Mouse (Mus musculus) frontal cortex, adult 2 months (tissue): ENCODE measurements at regions not wholly inside any gene's neighbourhood (a gene's known extent, or its start where the extent isn't known, plus 50 kb on each side); places are given as distances from the start of the nearest gene placed in this dataset.

Experiments used
- DNase-seq, 2 experiments: peaks; one replicate each; pipeline ENCODE4 v3.0.0; 2022; ENCODE audit warnings: low spot score in 1 of 2; ENCODE audit errors: extremely low spot score in 1 of 2

GRCm38 (mm10) chr14:24618226-24619038 is 131.5 kb downstream of the Rps24 start:
- peak in 1 of 2 experiments; percentile 42 for DNase-seq

GRCm38 (mm10) chr14:24631994-24632393 is 145.1 kb downstream of the Rps24 start:
- no peak for DNase-seq

- DNase-seq = no peak
Observed at GRCm38 (mm10) chr14:24641853-24642252, 154.9 kb downstream of the Rps24 start.

DNA sequence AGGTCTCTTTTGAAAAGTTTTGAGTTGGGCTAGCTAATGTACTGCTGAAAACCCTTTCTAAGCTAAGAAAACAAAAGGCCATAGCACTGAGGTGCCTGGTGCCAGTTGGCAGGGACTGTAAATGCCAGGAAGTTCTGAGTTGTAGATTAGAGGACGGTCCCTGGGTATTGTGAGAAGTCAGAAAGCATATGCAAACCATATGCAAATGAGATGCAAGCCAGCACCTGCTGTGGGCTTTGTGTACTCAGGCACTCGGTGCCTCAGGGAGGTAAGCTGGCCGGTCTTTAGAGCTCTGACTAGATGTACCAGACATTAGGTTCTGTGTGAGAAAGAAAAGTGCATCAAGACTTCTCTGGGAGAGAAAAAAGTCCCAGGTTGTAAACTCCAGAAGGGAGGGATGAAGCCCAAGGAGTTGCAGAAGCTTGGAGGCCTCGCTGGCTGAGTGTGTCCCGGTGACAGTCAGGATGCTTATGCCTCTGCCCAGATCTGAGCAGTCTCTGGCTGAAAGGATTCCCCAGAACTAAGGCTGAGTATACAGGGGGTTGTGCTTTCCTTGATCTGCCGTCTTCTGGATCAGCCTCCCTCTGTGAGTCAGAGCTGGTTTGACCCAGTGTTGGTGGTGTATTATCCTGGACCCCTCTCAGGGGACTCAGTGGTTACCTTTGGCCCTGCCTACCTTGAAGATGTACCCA is 157.3 kb downstream of the Rps24 start:
- DNase-seq = no peak

GRCm38 (mm10) chr14:24646239-24646848 is 159.4 kb downstream of the Rps24 start:
- peak; percentile 16 to 63 for DNase-seq

GRCm38 (mm10) chr14:24647722-24648121 is 160.8 kb downstream of the Rps24 start:
- DNase-seq = no peak

DNA sequence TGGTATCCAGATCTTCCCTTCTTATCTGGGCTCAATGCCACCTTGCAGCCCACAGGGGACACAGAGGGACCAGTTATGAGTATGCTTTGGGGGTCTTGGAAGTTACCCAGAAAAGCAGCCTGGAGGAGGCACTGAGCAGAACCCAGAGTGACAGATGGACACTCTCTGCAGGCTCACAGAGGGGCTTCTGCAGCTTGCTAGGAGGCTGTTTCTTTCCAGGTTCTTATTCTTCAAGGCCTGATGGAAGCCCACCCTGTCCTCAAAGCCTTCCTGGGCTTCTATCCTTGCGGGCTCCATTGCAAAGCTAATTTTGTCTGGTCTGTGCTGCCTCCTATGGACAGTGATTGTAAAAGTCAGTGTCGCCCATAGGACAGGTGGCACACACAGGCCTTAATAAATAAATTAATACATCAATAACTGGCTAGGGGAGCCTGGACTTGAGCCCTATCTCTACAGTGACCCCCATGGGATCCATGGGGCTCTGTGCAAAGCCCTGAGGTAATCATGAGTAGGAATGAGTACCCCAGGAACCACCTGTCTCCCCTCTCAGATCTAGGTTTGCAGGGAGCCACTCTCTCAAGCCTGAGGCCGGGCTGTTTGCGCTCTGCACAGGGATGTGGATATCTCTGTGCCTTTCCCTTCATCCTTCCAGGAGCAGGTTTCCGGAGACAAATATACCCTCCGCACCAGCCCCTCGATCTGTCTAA is 163.4 kb downstream of the Rps24 start:
- no peak for DNase-seq

GRCm38 (mm10) chr14:24650902-24651270 is 164.0 kb downstream of the Rps24 start:
- no peak for DNase-seq

DNA sequence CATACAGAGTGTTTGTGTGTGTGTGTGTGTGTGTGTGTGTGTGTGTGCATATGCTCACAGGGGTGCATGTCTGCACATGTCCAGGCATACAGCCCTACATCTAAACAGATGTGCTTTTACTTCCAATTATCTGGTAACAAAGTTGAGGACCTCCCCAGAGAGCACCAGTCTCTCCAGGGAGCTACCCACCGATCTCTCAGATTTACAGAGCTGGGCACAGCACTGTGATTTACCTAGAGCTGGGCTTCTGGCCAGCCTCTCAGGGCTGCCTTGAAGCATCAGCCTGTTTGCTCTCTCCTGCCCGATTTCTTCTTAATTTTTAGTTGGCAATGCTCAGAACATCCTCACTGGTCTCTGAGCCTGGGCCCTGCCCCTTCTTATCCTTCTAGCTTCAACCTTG is 165.7 kb downstream of the Rps24 start:
- no peak for DNase-seq

GRCm38 (mm10) chr14:24655580-24655979 is 168.7 kb downstream of the Rps24 start:
- DNase-seq = peak in 1 of 2 experiments; percentile 18

- no peak for DNase-seq
Observed at GRCm38 (mm10) chr14:24661797-24662196, 174.9 kb downstream of the Rps24 start.

DNA sequence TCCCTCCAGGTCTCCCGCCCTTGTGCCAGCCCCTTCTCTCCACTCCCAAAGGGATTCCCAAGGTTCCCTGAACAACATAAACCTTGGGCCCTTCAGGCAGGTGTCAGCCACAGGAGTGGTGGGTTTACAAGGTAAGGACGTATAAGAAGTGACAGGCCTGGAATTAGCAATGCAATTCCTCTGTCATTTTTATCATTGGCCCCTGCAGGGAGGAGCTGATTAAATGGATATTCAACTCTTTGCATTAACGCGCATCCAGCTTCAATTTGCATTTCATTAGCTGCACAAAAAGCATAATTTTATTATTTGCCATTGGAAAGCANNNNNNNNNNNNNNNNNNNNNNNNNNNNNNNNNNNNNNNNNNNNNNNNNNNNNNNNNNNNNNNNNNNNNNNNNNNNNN is 178.3 kb downstream of the Rps24 start:
- no peak for DNase-seq
